Mouse (Mus musculus) neural tube, embryonic 15.5 days (tissue): ENCODE data around the gene Dgkd. TPM values are rescaled to one million over a fixed set of nuclear protein-coding genes. Genes with fewer than 3 reads are reported as not detected.

Experiments
- ATAC-seq: fragments of 200-750 bp; cut with Nextera tagmentation; 2 replicates; pipeline ENCODE4 v1.8.0; 2017; ENCODE audit warnings: mild to moderate bottlenecking, moderate TSS enrichment, moderate library complexity; ENCODE audit not compliant: low FRiP score
- H3K27ac ChIP-seq: fragments of 300-500 bp; sonication (generic); replicated peaks from 2 replicates; pipeline ENCODE4 v1.5.1; 2015; ENCODE audit warnings: mild to moderate bottlenecking, inconsistent platforms
- H3K27me3 ChIP-seq: fragments of 300-500 bp; sonication (generic); replicated peaks from 2 replicates; pipeline ENCODE4 v1.6.1; 2015; ENCODE audit warnings: inconsistent platforms
- H3K36me3 ChIP-seq: fragments of 300-500 bp; sonication (generic); 2 replicates; pipeline ENCODE4 v1.6.1; 2015; ENCODE audit warnings: inconsistent platforms
- H3K4me1 ChIP-seq: fragments of 300-500 bp; sonication (generic); 2 replicates; pipeline ENCODE4 v1.6.1; 2015; ENCODE audit warnings: inconsistent platforms
- H3K4me2 ChIP-seq: fragments of 300-500 bp; sonication (generic); 2 replicates; pipeline ENCODE4 v1.6.1; 2015; ENCODE audit warnings: inconsistent platforms, mild to moderate bottlenecking, moderate library complexity
- H3K4me3 ChIP-seq: fragments of 300-500 bp; sonication (generic); replicated peaks from 2 replicates; pipeline ENCODE4 v1.5.1; 2015; ENCODE audit warnings: mild to moderate bottlenecking, inconsistent platforms
- H3K9ac ChIP-seq: fragments of 300-500 bp; sonication (generic); replicated peaks from 2 replicates; pipeline ENCODE4 v1.6.1; 2015; ENCODE audit warnings: mild to moderate bottlenecking, inconsistent platforms
- H3K9me3 ChIP-seq: fragments of 300-500 bp; sonication (generic); replicated peaks from 2 replicates; pipeline ENCODE4 v1.6.1; 2016; ENCODE audit warnings: inconsistent platforms
- WGBS: fragments of 180-500 bp; shearing (Covaris S2); methylation state at CpG from one replicate; pipeline ENCODE4 v1.1.7; 2015; ENCODE audit warnings: mixed read lengths; 5-methylcytosine and 5-hydroxymethylcytosine counted together
- polyA plus RNA-seq: library from polyadenylated mRNA; unstranded; fragments of >200 nt; fragmentation: Nextera tagmentation; extraction: Ambion mirVana; gene quantifications from 2 replicates; pipeline ENCODE4 v1.2.1, GENCODE M21; 2015

Dgkd gene
- polyA plus RNA-seq, 1 experiment from 2014 or later = 45.4 TPM

DNA sequence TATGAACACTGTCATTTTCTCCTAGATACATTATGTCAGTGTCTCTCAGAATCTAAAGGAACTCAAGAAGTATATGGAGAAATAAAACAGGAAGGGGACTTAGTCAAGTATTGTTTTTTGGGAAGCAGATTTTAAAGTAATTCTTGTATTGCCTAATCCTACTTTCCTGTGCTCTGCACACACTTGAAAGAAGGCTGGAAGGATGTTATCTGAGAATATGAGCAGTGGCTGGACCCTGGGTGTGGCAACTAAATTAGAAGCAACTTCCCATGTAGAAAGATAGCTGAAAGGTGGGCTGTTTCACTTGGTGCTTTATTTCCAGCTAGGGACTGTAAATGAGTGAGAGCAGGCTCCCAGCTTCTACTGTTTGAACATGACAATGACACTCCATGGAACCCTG lies 20.0 kb downstream of the Dgkd start:
- H3K27ac ChIP-seq = no peak overlapping the region
- H3K4me1 ChIP-seq = peaks cover 25% of the 10 kb centered on the region
- H3K9ac ChIP-seq = no peak overlapping the region
- ATAC-seq = no peak
- no peak overlapping the region for H3K4me2 ChIP-seq
- no peak overlapping the region for H3K4me3 ChIP-seq
- H3K36me3 ChIP-seq = no peaks in the 10 kb centered on the region
- no peaks in the 10 kb centered on the region for H3K9me3 ChIP-seq
- no peaks in the 10 kb centered on the region for H3K27me3 ChIP-seq

DNA sequence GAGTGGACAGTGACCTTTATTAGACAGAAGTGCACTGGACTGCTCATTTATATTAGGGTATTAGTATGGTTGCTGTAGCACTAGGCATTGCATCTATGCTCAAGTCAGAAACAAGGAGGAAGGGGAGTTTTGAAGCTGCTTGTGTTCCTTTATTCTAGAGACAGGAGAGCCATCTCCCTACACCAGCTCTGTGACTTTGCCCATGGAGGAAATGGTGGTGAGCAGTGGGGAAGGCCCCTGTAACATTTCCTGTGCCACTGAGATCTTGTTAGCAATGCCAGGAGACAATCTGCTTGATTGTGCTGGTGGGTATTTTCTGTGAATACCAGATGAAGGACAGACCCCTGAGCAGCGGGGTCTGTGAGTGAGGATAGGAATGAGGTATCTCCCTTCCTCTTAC lies 23.0 kb downstream of the Dgkd start:
- H3K9me3 ChIP-seq = no peaks in the 10 kb centered on the region
- H3K27ac ChIP-seq = no peak overlapping the region
- H3K4me3 ChIP-seq = no peak overlapping the region
- 98% methylated on average over 1 of the region's 1 CpGs for WGBS
- no peak overlapping the region for H3K4me2 ChIP-seq
- no peak for ATAC-seq
- H3K27me3 ChIP-seq = no peaks in the 10 kb centered on the region
- no peaks in the 10 kb centered on the region for H3K36me3 ChIP-seq
- H3K9ac ChIP-seq = no peak overlapping the region
- H3K4me1 ChIP-seq = peaks cover 50% of the 10 kb centered on the region

DNA sequence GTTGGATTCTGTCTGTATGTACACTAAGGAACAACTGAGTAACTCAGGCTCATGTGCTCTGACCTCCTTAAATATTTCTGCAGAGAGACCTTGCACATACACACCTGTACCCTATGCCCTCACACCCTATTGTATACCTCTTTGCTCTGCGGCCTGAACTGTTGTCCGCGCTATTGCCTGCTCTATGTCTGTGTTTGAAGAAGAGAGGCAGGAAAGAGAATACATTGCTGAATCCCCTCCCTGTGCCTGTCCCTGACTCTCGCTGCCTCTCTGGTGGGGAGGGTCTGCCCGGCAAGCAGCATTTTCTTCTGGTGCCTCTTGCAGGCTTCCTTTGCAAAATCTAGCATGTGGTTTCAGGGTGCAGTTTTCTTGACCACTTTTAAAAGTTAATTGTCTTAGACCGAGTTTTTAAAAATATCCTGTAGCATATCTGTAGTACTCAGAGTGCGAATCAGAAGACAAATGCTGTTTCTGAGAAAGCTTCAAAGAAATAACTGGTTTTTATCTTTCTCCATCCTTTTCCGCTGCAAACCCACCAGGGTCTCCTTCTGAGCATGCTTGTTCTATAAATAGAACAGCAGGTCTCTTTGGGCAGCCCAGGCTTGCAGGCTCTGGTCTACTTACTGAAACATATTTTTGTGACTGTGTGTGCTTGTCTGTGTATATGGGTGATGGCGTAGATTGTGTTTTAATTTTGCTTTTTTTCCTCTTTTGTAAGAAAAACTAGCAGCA lies 24.6 kb downstream of the Dgkd start:
- H3K4me2 ChIP-seq = peak overlapping the region; percentile 20; the same call in 1 of the 2 replicates

DNA sequence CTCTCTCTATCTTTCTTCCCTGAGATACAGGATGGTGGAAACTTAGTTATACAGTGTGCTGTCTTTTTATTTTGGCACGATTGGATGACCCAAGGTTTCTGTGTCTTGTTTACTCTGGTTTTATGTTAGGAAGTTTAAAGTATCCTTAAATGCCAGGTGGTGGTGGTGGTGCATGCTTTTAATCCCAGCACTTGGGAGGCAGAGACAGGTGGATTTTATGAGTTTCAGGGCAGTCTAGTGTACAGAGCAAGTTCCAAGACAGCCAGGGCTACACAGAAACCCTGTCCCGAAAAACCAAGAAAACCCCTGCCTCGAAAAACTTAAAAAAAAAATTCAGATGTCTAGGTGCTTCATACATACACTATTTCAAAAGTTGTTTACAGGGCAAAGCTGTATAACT lies 25.9 kb downstream of the Dgkd start:
- Histone ChIP-seq H3K9ac (no peak overlapping the region), H3K9me3 (no peaks in the 10 kb centered on the region), H3K36me3 (peaks cover 14% of the 10 kb centered on the region), H3K27me3 (no peaks in the 10 kb centered on the region), H3K4me3 (no peak overlapping the region), H3K4me1 (peaks cover 44% of the 10 kb centered on the region), H3K4me2 (no peak overlapping the region), H3K27ac (no peak overlapping the region)
- ATAC-seq = no peak
- WGBS = 90% methylated on average over 3 of the region's 3 CpGs

More for the DNA sequence above, 24.6 kb downstream of the Dgkd start:
- H3K9ac ChIP-seq = no peak overlapping the region
- WGBS = 71% methylated on average over 9 of the region's 9 CpGs
- ATAC-seq = no peak
- no peaks in the 10 kb centered on the region for H3K9me3 ChIP-seq
- H3K27ac ChIP-seq = peak overlapping the region; percentile 60; the same call in 1 of the 2 replicates
- H3K27me3 ChIP-seq = no peaks in the 10 kb centered on the region
- no peak overlapping the region for H3K4me3 ChIP-seq
- peaks cover 5% of the 10 kb centered on the region; the same call in 1 of the 2 replicates for H3K36me3 ChIP-seq
- H3K4me1 ChIP-seq = peaks cover 47% of the 10 kb centered on the region

DNA sequence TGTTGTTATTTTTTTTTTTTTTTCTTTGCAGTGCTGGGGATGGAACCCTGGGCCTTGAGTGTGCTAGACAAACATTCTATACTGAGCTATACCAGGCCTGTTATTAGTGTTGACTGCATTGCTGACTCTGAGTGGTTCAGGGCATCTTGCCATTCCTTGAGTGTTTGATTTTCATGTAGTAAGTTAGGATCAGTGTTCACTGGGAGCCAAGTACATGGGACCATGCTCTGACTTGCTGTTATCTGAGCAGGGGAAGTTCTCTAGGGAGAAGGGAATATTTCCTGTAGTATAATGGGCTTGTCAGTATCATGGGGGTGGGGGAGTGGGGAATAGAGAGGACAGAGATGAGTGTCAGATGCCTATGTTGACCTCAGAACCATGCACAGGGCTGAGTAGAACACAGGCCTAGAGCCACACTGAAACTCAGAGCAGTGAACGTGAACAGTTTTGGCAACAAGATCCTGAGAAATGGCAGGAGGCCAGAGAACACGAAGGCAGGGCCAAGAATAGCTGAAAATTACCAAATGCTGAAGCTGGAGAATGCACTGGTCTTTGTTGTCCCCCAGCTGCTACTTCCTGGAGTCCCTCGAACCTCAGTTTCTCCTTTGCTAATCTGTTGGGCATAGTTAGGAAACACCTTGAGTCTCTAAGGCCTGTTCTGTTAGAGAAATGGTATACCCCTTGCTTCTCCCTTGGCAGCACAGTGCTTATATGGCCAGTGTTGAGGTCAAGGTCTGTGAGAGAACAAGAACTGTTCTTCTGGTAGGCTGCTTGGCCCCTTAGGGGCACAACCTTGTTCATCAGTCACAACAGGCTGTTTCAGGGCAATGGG lies 26.6 kb downstream of the Dgkd start:
- WGBS = 42% methylated on average over 3 of the region's 3 CpGs
- ATAC-seq = no peak
- no peak overlapping the region for H3K4me2 ChIP-seq
- H3K9ac ChIP-seq = no peak overlapping the region
- H3K4me3 ChIP-seq = no peak overlapping the region
- H3K9me3 ChIP-seq = no peaks in the 10 kb centered on the region
- H3K27me3 ChIP-seq = no peaks in the 10 kb centered on the region
- peak overlapping the region; percentile 25; the same call in 1 of the 2 replicates for H3K27ac ChIP-seq
- peaks cover 40% of the 10 kb centered on the region for H3K4me1 ChIP-seq
- peaks cover 18% of the 10 kb centered on the region for H3K36me3 ChIP-seq

DNA sequence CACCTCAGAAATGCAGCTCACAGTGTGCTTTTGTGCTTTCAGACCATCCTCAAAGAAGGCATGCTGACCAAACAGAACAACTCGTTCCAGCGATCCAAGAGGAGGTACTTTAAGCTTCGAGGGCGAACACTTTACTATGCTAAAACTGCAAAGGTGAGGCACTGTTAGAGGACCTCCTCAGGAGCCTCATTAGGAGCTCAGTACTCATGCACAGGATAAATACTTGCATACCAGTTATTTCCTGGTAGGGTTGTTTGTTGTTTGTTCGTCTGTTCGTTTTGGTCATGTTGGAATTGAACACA lies 27.2 kb downstream of the Dgkd start:
- H3K9me3 ChIP-seq = no peaks in the 10 kb centered on the region
- H3K9ac ChIP-seq = no peak overlapping the region
- H3K4me1 ChIP-seq = peaks cover 40% of the 10 kb centered on the region
- peaks cover 21% of the 10 kb centered on the region for H3K36me3 ChIP-seq
- no peak for ATAC-seq
- no peak overlapping the region for H3K4me2 ChIP-seq
- 0 out of 2 replicates have a peak overlapping the region, but pooled peaks have one; percentile 25 for H3K27ac ChIP-seq
- WGBS = 83% methylated on average over 6 of the region's 6 CpGs
- H3K27me3 ChIP-seq = no peaks in the 10 kb centered on the region
- H3K4me3 ChIP-seq = no peak overlapping the region

DNA sequence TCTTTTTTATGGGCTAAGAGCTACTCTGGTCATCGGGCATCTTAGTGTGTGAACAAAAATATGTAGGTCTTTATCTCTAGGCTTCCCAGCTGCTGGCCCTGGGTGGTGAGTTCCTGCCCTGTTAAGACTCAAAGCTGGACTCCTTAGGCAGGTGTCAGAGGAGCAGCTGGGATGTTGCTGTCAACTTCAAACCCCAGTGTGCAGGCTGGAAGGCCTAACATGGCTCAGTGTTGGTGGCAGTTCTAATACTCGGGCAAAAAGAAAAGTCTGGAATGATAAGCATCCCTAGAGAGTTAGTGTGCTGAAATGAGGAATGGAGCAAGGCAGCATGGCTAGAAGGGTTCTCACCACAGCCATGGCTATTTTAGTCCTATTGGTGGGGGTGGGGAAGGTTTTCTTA lies 27.8 kb downstream of the Dgkd start:
- H3K27ac ChIP-seq = no peak overlapping the region
- H3K27me3 ChIP-seq = no peaks in the 10 kb centered on the region
- H3K4me3 ChIP-seq = no peak overlapping the region
- WGBS = 57% methylated on average over 2 of the region's 2 CpGs
- H3K36me3 ChIP-seq = peaks cover 24% of the 10 kb centered on the region
- H3K4me2 ChIP-seq = no peak overlapping the region
- H3K9ac ChIP-seq = no peak overlapping the region
- no peak for ATAC-seq
- no peaks in the 10 kb centered on the region for H3K9me3 ChIP-seq
- H3K4me1 ChIP-seq = peaks cover 40% of the 10 kb centered on the region

DNA sequence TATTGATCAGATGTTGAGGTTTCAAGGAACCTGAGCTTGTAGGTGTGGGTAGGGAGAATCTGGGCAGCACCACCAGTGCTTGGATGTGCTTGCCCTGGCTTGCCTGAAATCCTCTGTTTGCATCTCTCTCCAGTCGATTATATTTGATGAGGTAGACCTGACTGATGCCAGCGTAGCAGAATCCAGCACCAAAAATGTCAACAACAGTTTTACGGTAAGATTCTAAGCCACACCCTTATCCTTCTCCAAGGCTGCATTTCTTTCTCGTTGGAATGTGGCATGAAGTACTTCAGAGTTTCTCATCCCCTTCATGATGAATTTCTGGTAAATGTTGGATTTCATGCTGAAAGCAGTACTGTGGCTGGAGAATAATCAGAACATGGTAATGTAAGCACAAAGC lies 28.6 kb downstream of the Dgkd start:
- no peak overlapping the region for H3K9ac ChIP-seq
- WGBS = 92% methylated on average over 4 of the region's 4 CpGs
- H3K4me1 ChIP-seq = peaks cover 37% of the 10 kb centered on the region
- H3K27me3 ChIP-seq = no peaks in the 10 kb centered on the region
- ATAC-seq = no peak
- no peaks in the 10 kb centered on the region for H3K9me3 ChIP-seq
- no peak overlapping the region for H3K27ac ChIP-seq
- peaks cover 24% of the 10 kb centered on the region for H3K36me3 ChIP-seq
- H3K4me3 ChIP-seq = no peak overlapping the region
- H3K4me2 ChIP-seq = no peak overlapping the region

DNA sequence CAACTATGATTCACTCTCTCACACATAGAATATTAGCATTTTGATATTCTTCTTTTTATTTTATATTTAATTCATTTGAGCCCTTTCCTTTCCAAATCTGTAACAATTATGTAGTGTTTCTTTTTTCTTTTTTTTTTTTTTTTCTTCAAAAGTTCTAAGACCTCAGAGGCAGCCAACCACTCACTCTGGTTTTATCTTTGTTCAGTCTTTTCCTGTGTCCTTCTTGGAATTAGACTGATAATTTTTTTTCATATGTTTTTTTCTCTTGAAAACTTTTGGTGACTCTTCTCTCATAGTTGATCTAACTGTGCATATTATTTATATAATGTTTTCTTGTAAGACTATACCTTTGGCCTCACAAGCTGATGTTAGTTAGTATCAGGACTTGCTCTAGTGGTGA lies 29.5 kb downstream of the Dgkd start:
- Histone ChIP-seq H3K36me3 (peaks cover 24% of the 10 kb centered on the region), H3K27ac (no peak overlapping the region), H3K9ac (no peak overlapping the region), H3K4me1 (peaks cover 30% of the 10 kb centered on the region), H3K4me2 (no peak overlapping the region), H3K9me3 (no peaks in the 10 kb centered on the region), H3K27me3 (no peaks in the 10 kb centered on the region), H3K4me3 (no peak overlapping the region)
- ATAC-seq = no peak

DNA sequence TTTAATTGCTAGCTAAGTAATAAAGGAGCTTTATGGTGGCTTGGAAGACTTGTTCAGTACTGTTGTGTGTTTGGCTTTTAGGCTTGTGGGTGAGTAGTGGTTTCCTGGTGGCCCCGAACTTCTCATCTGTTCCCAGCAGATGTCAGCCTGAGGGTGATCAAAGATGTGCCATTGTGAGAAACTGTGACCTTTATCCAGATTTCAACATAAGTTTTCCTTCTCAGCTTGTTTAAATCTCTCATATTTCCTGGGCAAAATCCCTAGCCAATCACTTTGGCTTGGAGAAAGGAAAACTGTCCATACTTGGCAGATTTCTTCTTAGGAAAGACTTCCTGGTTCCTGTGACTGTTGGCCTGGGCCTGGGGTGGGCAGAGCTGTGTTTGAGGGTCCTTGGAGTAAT lies 37.9 kb downstream of the Dgkd start:
- no peaks in the 10 kb centered on the region for H3K36me3 ChIP-seq
- no peak for ATAC-seq

DNA sequence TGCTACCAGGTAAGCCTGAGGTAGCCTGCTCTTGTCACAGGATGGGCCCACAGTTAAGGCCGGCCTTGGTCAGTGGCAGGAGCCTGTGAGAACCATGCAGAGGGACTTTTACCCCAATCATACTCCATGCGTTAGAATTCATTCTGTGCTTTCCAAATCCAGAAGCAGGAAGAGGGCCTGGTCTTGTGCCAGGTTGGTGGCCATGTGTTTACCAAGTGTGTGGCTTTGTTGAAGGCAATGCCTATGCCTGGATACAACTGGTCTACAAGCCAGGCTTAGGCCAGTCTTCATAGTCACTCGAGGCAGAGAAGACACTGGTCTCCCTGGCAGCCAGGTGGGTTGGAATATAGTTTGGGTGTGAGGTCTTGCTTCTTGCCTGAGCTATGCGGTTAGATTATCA lies 38.5 kb downstream of the Dgkd start:
- H3K4me1 ChIP-seq = no peaks in the 10 kb centered on the region; the same call in 1 of the 2 replicates
- 89% methylated on average over 4 of the region's 4 CpGs for WGBS
- ATAC-seq = no peak
- H3K36me3 ChIP-seq = no peaks in the 10 kb centered on the region
- H3K4me3 ChIP-seq = no peak overlapping the region
- no peaks in the 10 kb centered on the region for H3K9me3 ChIP-seq
- no peak overlapping the region for H3K9ac ChIP-seq
- no peak overlapping the region for H3K4me2 ChIP-seq
- no peak overlapping the region for H3K27ac ChIP-seq
- no peaks in the 10 kb centered on the region for H3K27me3 ChIP-seq

More for the DNA sequence above, 37.9 kb downstream of the Dgkd start:
- WGBS = 59% methylated on average over 1 of the region's 1 CpGs
- no peak overlapping the region for H3K4me3 ChIP-seq
- H3K4me1 ChIP-seq = no peaks in the 10 kb centered on the region; the same call in 1 of the 2 replicates
- no peak overlapping the region for H3K27ac ChIP-seq
- no peak overlapping the region for H3K4me2 ChIP-seq
- no peaks in the 10 kb centered on the region for H3K27me3 ChIP-seq
- H3K9me3 ChIP-seq = no peaks in the 10 kb centered on the region
- H3K9ac ChIP-seq = no peak overlapping the region

DNA sequence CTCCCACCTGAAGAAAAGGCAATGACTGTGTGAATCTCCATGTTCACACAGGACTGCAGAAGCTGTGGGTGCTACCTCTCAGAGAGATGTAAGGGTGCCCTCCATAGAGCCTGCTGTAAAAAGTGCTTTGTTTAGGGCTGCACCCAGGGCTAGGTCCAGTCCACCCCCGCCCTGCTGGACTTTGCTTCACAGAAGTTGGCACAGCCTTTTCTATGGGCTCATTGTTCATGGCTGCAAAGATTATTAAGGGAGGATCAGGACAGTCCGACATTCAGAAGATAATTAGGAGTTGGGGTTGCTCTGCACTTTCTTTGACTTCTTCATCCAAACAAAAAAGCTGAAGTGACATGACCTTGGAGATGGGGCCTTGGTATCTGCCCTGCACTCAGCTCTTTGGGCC lies 39.4 kb downstream of the Dgkd start:
- Histone ChIP-seq H3K4me1 (no peaks in the 10 kb centered on the region; the same call in 1 of the 2 replicates), H3K27me3 (no peaks in the 10 kb centered on the region), H3K9ac (no peak overlapping the region), H3K27ac (no peak overlapping the region), H3K4me3 (no peak overlapping the region), H3K4me2 (no peak overlapping the region), H3K9me3 (no peaks in the 10 kb centered on the region), H3K36me3 (no peaks in the 10 kb centered on the region)
- no peak for ATAC-seq
- 68% methylated on average over 2 of the region's 2 CpGs for WGBS
